Mouse (Mus musculus) ES-E14 (cell line): Measurements from ENCODE around the gene Snai1. TPM values are rescaled to one million over a fixed set of nuclear protein-coding genes. Genes with fewer than 3 reads are reported as not detected.

Source experiments
- DNase-seq: peaks from one replicate; pipeline ENCODE4 v3.0.0-alpha.2; 2013; ENCODE audit warnings: low read depth, low spot score
- H3K27ac ChIP-seq: 2 replicates; pipeline ENCODE4 v1.5.1; 2012; ENCODE audit warnings: low read depth, mild to moderate bottlenecking, low read length, moderate library complexity, mixed read lengths; ENCODE audit not compliant: poor library complexity, insufficient read depth, severe bottlenecking
- H3K36me3 ChIP-seq: 2 replicates; pipeline ENCODE4 v1.6.1; 2012; ENCODE audit warnings: mild to moderate bottlenecking, low read length, moderate library complexity, mixed read lengths; ENCODE audit not compliant: control insufficient read depth, poor library complexity, insufficient read depth, severe bottlenecking
- H3K4me1 ChIP-seq, 2 experiments: fragments of 150-350 bp in 1 of 2; sonication (generic) in 1 of 2; 2 replicates each; pipeline ENCODE4 v1.6.1; 2012; ENCODE audit warnings: low read length in 2 of 2, mild to moderate bottlenecking in 1 of 2, mixed read lengths in 1 of 2; ENCODE audit not compliant: control insufficient read depth in 2 of 2, insufficient read depth in 2 of 2, poor library complexity in 1 of 2
- H3K4me3 ChIP-seq, 2 experiments: fragments of 150-350 bp in 1 of 2; sonication (generic) in 1 of 2; 2 replicates each; pipeline ENCODE4 v1.5.1; 2012; ENCODE audit warnings: low read length in 2 of 2, low read depth in 1 of 2, mild to moderate bottlenecking in 1 of 2, mixed read lengths in 1 of 2; ENCODE audit not compliant: insufficient read depth in 1 of 2, poor library complexity in 1 of 2, severe bottlenecking in 1 of 2
- H3K9ac ChIP-seq: 2 replicates; pipeline ENCODE4 v1.6.1; 2012; ENCODE audit warnings: low read depth, mild to moderate bottlenecking, low read length, mixed read lengths; ENCODE audit not compliant: poor library complexity, insufficient read depth, severe bottlenecking
- H3K9me3 ChIP-seq: fragments of 150-350 bp; sonication (generic); 2 replicates; pipeline ENCODE4 v1.6.1; 2012; ENCODE audit warnings: low read depth, mild to moderate bottlenecking, low read length; ENCODE audit not compliant: control insufficient read depth, insufficient read depth
- CHD2 ChIP-seq: IDR thresholded peaks from 2 replicates; pipeline ENCODE4 v1.6.1; 2014; ENCODE audit warnings: mild to moderate bottlenecking, low read depth, low read length, inconsistent platforms
- HCFC1 ChIP-seq: IDR thresholded peaks from 2 replicates; pipeline ENCODE4 v1.6.1; 2012; ENCODE audit warnings: low read length, inconsistent platforms, borderline replicate concordance; ENCODE audit not compliant: insufficient read depth
- MAFK ChIP-seq: IDR thresholded peaks from 2 replicates; pipeline ENCODE4 v1.6.1; 2014; ENCODE audit warnings: mild to moderate bottlenecking, low read depth, low read length, inconsistent platforms; ENCODE audit not compliant: insufficient read depth
- ZC3H11A ChIP-seq: IDR thresholded peaks from 2 replicates; pipeline ENCODE4 v1.6.1; 2012; ENCODE audit warnings: low read depth, mild to moderate bottlenecking, inconsistent platforms, low read length, borderline replicate concordance
- ZNF384 ChIP-seq: IDR thresholded peaks from 2 replicates; pipeline ENCODE4 v1.6.1; 2012; ENCODE audit warnings: low read depth, low read length, inconsistent platforms
- in situ Hi-C, 2 experiments: fragments of 600-800 bp; cut with MboI; formaldehyde crosslinking; loops; one replicate each; pipeline ENCODE4 v1.15.1; 2025; ENCODE audit warnings: low sequenced_read_pairs in 2 of 2, inconsistent platforms in 1 of 2; ENCODE audit not compliant: unreplicated experiment in 2 of 2
- total RNA-seq: library from RNA; depleted of rRNA; stranded (reverse); fragments of 300-350 nt; gene quantifications from 2 replicates; pipeline ENCODE4 v1.2.3, GENCODE M21; 2012

The Snai1 gene
- total RNA-seq, 1 experiment, result 3.4 TPM

DNA sequence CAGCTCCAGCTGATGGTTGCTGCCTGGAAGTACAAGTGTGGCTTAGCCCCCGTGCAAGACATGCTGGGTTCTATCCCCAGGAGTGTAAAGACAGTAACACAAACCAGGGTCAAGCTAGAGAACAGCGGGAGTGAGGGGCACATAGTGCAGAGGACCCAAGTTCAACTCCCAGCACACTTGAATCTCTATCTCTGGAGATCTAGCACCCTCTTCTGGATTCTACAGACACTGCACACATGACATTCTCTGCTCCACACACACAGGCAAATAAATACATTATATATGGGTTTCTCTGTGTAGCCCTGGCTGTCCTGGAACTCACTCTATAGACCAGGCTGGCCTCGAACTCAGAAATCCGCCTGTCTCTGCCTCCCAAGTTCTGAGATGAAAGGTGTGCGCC, 25.0 kb upstream of the Snai1 start:
- in situ Hi-C loops, result no loop called here
- no peak for DNase-seq
- H3K9me3 ChIP-seq, result no peaks in the 10 kb centered on the region
- no peak overlapping the region for H3K27ac ChIP-seq
- no peaks in the 10 kb centered on the region for H3K4me1 ChIP-seq
- no peak overlapping the region for H3K9ac ChIP-seq
- TF ChIP-seq ZC3H11A (0 out of 2 replicates have a peak, but pooled peaks have one; percentile 3), HCFC1 (no peak)
- no peak overlapping the region for H3K4me3 ChIP-seq
- peaks cover 81% of the 10 kb centered on the region for H3K36me3 ChIP-seq

DNA sequence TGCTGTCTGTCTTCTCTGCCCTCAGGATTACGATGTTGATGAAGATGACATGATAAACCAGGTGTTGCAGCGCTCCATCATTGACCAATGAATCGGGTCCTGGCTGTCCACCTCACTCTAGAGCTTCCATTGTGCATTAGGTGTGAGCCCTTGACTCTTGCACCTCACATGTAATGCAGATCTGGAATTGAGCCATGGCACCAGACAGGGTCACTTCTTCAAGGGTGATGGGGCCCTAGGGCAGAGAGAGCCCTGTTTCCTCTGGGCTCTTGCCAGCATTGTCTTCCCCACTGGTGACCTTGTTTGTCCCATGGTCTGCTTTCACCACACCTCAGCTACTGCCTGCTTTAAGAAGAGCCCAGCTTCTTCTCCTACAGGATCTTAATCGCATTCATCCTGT, 23.4 kb upstream of the Snai1 start:
- Histone ChIP-seq H3K9me3 (no peaks in the 10 kb centered on the region), H3K27ac (no peak overlapping the region), H3K4me3 (no peak overlapping the region), H3K4me1 (no peaks in the 10 kb centered on the region), H3K36me3 (peaks cover 68% of the 10 kb centered on the region), H3K9ac (no peak overlapping the region)
- in situ Hi-C loops, result no loop called here
- DNase-seq, result no peak
- no peak for TF ChIP-seq CHD2
- TF ChIP-seq ZC3H11A, result no peak
- TF ChIP-seq HCFC1, result no peak
- TF ChIP-seq MAFK, result no peak
- TF ChIP-seq ZNF384, result no peak

DNA sequence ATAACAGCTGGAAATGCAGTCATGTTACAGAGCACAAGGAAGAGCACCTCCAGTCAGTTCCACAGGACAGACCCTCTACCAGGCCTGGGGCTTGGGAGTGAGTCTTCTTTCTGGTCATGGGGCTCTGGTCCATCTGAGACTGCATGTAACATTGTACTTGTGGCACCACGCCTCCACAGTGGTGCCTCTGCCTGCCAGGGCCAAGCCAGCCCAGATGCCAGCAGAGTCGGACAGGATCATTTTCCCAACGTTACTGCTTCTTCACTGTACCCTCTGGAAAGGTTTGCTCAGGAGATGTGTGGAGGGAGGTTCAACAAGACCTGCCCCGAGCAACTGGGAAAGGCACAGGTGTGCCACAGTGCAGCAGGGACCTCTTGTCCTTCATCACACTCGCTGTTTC, 22.3 kb upstream of the Snai1 start:
- Histone ChIP-seq H3K9ac (no peak overlapping the region), H3K4me1 (no peaks in the 10 kb centered on the region), H3K4me3 (no peak overlapping the region), H3K27ac (no peak overlapping the region), H3K9me3 (no peaks in the 10 kb centered on the region), H3K36me3 (peaks cover 63% of the 10 kb centered on the region)
- in situ Hi-C loops, result no loop called here
- TF ChIP-seq ZC3H11A, result no peak
- TF ChIP-seq HCFC1, result no peak
- TF ChIP-seq CHD2, result no peak
- no peak for TF ChIP-seq MAFK
- TF ChIP-seq ZNF384, result no peak
- no peak for DNase-seq

GRCm38 (mm10) chr2:167519606-167520252, 18.3 kb upstream of the Snai1 start:
- H3K36me3 ChIP-seq, result peaks cover 30% of the 10 kb centered on the region
- in situ Hi-C loops, result no loop called here

GRCm38 (mm10) chr2:167528278-167528677, 9.7 kb upstream of the Snai1 start:
- Histone ChIP-seq H3K36me3 (no peaks in the 10 kb centered on the region), H3K9ac (no peak overlapping the region), H3K4me1 (peaks cover 0 to 11% of the 10 kb centered on the region in 2 experiments; a peak in 2 of 4 replicates), H3K27ac (no peak overlapping the region), H3K9me3 (no peaks in the 10 kb centered on the region), H3K4me3 (no peak overlapping the region)
- TF ChIP-seq CHD2, result no peak
- no peak for TF ChIP-seq ZC3H11A
- TF ChIP-seq HCFC1, result no peak
- TF ChIP-seq MAFK, result no peak
- TF ChIP-seq ZNF384, result no peak
- no peak for DNase-seq
- in situ Hi-C loops, result no loop called here

More at GRCm38 (mm10) chr2:167519606-167520252, 18.3 kb upstream of the Snai1 start:
- Histone ChIP-seq H3K27ac (no peak overlapping the region), H3K9me3 (no peaks in the 10 kb centered on the region), H3K9ac (no peak overlapping the region), H3K4me3 (no peak overlapping the region), H3K4me1 (no peaks in the 10 kb centered on the region)
- DNase-seq, result no peak
- no peak for TF ChIP-seq ZC3H11A
- no peak for TF ChIP-seq MAFK
